Mouse (Mus musculus) hindbrain, embryonic 11.5 days (tissue): ENCODE data around the gene En2. TPM values are rescaled to one million over a fixed set of nuclear protein-coding genes. Genes with fewer than 3 reads are reported as not detected.

Source experiments
- ATAC-seq: fragments of 200-750 bp; cut with Nextera tagmentation; 2 replicates; pipeline ENCODE4 v1.8.0; 2017; ENCODE audit warnings: mild to moderate bottlenecking, moderate TSS enrichment, moderate library complexity; ENCODE audit not compliant: low FRiP score
- DNase-seq: peaks from one replicate; pipeline ENCODE4 v3.0.0-alpha.2; 2015; ENCODE audit warnings: low spot score
- H3K27ac ChIP-seq: fragments of 300-500 bp; sonication (generic); 2 replicates; pipeline ENCODE4 v1.5.1; 2014; ENCODE audit warnings: mild to moderate bottlenecking, low read depth, low read length
- H3K27me3 ChIP-seq: fragments of 300-500 bp; sonication (generic); 2 replicates; pipeline ENCODE4 v1.6.1; 2014; ENCODE audit warnings: mild to moderate bottlenecking, low read length, moderate library complexity, mixed read lengths; ENCODE audit not compliant: control insufficient read depth, insufficient read depth
- H3K36me3 ChIP-seq: fragments of 300-500 bp; sonication (generic); 2 replicates; pipeline ENCODE4 v1.6.1; 2014; ENCODE audit warnings: mild to moderate bottlenecking, low read length, moderate library complexity, mixed read lengths; ENCODE audit not compliant: control insufficient read depth, insufficient read depth
- H3K4me1 ChIP-seq: fragments of 300-500 bp; sonication (generic); replicated peaks from 2 replicates; pipeline ENCODE4 v1.6.1; 2014; ENCODE audit warnings: low read length, mixed read lengths; ENCODE audit not compliant: control insufficient read depth, insufficient read depth
- H3K4me2 ChIP-seq: fragments of 300-500 bp; sonication (generic); replicated peaks from 2 replicates; pipeline ENCODE4 v1.6.1; 2014; ENCODE audit warnings: mild to moderate bottlenecking, low read depth, low read length
- H3K4me3 ChIP-seq: fragments of 300-500 bp; sonication (generic); 2 replicates; pipeline ENCODE4 v1.5.1; 2014; ENCODE audit warnings: low read depth, low read length
- H3K9ac ChIP-seq: fragments of 300-500 bp; sonication (generic); 2 replicates; pipeline ENCODE4 v1.6.1; 2014; ENCODE audit warnings: low read depth, low read length
- H3K9me3 ChIP-seq: fragments of 300-500 bp; sonication (generic); 2 replicates; pipeline ENCODE4 v1.6.1; 2016; ENCODE audit warnings: low read length; ENCODE audit not compliant: control insufficient read depth
- WGBS: fragments of 180-500 bp; shearing (Covaris S2); extraction: QIAGEN DNeasy Blood & Tissue Kit; methylation state at CpG from one replicate; pipeline ENCODE4 v1.1.7; 2014; 5-methylcytosine and 5-hydroxymethylcytosine counted together
- polyA plus RNA-seq: library from polyadenylated mRNA; unstranded; fragments of >200 nt; fragmentation: Nextera tagmentation; extraction: Ambion mirVana; gene quantifications from 2 replicates; pipeline ENCODE4 v1.2.1, GENCODE M21; 2014

En2 gene
- polyA plus RNA-seq, 1 experiment from 2014 or later: 1.1 TPM

DNA sequence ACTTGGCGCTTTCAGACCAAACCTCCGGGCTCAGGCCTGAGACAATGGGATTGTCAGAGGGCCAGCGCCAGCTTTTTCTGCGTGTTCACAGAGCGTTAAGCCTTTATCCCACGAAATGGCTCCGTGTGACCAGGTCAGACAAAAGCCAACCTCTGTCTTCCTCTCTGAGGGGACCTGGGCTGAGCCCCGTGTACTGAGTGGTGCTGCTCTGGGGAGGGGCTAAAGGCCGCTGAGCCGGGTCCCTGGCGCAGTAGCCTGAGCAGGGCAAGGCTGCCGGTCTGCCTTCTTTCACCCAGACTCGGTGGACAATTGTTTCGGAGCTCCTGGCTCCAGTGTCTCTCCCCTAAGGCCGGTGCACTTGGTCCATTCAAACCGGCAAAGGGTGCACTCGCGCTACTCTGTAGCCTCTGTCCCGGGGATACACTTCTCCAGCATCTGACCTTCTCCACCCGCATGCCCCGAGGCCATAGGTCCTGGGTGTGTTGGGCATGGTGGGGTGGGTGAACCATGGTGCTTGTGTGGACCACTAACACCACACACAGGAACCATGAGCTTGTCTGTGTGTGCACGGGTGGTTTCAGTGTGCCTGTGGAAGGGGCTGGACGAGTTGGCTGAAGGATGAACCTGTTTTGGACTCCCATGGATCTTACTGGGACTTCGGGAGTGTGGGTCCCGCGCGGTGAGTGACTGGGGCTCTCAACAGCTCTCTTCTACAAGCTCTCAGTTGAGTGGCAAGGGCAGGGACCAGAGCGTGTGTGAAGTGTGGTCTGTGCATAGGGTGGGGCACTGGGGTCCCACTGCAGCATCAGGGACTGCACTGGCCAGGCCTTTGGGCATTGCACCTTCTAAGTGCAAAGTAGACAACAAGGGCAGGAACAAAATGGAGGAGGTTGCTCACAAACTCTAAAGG, 40.9 kb upstream of the En2 start:
- H3K4me3 ChIP-seq: peak overlapping the region; percentile 19
- H3K27me3 ChIP-seq: peaks cover 66% of the 10 kb centered on the region
- no peaks in the 10 kb centered on the region for H3K9me3 ChIP-seq
- 3% methylated on average over 28 of the region's 28 CpGs for WGBS
- peak overlapping the region; percentile 37 for H3K4me2 ChIP-seq
- DNase-seq (peak; percentile 67), ATAC-seq (peak; percentile 68)
- peaks cover 4% of the 10 kb centered on the region; the same call in 1 of the 2 replicates for H3K4me1 ChIP-seq
- peak overlapping the region; percentile 49; the same call in 1 of the 2 replicates for H3K9ac ChIP-seq
- no peaks in the 10 kb centered on the region for H3K36me3 ChIP-seq
- peak overlapping the region; percentile 39 for H3K27ac ChIP-seq

- Histone ChIP-seq H3K4me2 (no peak overlapping the region), H3K27me3 (peaks cover 40% of the 10 kb centered on the region), H3K4me1 (peaks cover 2% of the 10 kb centered on the region; the same call in 1 of the 2 replicates), H3K27ac (no peak overlapping the region), H3K36me3 (no peaks in the 10 kb centered on the region), H3K4me3 (no peak overlapping the region), H3K9me3 (no peaks in the 10 kb centered on the region), H3K9ac (no peak overlapping the region)
- WGBS: 55% methylated on average over 1 of the region's 1 CpGs
- DNase-seq (no peak), ATAC-seq (no peak)
Measured at GRCm38 (mm10) chr5:28128851-28129250, 36.6 kb upstream of the En2 start.

GRCm38 (mm10) chr5:28132231-28132630, 33.3 kb upstream of the En2 start:
- WGBS: 75% methylated on average over 5 of the region's 5 CpGs
- H3K9ac ChIP-seq: no peak overlapping the region
- peaks cover 16% of the 10 kb centered on the region; the same call in 1 of the 2 replicates for H3K27me3 ChIP-seq

DNA sequence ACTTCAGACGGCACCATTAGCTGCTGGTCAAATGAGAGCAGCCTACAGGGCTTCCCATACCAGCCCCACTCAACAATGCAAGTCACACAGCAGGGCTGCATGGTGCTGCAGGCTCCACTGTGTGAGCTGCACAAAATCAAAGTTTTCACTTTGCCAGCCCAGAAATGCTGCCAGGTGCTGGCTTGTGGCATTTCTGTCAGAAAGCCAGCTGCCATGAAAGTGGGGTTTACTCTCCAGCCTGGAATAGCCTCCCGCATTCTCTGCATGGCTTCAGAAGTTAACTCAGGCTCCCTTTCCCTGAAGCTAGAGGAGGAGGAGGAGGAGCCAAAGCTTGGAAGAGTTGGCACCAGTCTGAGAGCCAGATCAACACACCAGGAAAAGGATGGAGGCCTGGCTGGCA, 29.1 kb upstream of the En2 start:
- Histone ChIP-seq H3K9me3 (no peaks in the 10 kb centered on the region), H3K4me3 (no peak overlapping the region), H3K36me3 (no peaks in the 10 kb centered on the region), H3K9ac (no peak overlapping the region), H3K4me1 (no peaks in the 10 kb centered on the region), H3K27ac (no peak overlapping the region), H3K4me2 (no peak overlapping the region), H3K27me3 (peaks cover 6% of the 10 kb centered on the region; the same call in 1 of the 2 replicates)
- DNase-seq (no peak), ATAC-seq (no peak)
- 43% methylated on average over 2 of the region's 2 CpGs for WGBS

More at GRCm38 (mm10) chr5:28132231-28132630, 33.3 kb upstream of the En2 start:
- Histone ChIP-seq H3K4me2 (no peak overlapping the region), H3K9me3 (no peaks in the 10 kb centered on the region), H3K36me3 (no peaks in the 10 kb centered on the region), H3K4me3 (no peak overlapping the region), H3K4me1 (no peaks in the 10 kb centered on the region), H3K27ac (no peak overlapping the region)
- no peak for DNase-seq
- ATAC-seq: no peak

- Histone ChIP-seq H3K27me3 (no peaks in the 10 kb centered on the region), H3K9me3 (no peaks in the 10 kb centered on the region), H3K4me2 (no peak overlapping the region), H3K4me1 (no peaks in the 10 kb centered on the region), H3K9ac (no peak overlapping the region), H3K36me3 (no peaks in the 10 kb centered on the region), H3K27ac (no peak overlapping the region), H3K4me3 (no peak overlapping the region)
- ATAC-seq: no peak
- no peak for DNase-seq
Measured at GRCm38 (mm10) chr5:28144555-28144954, 20.9 kb upstream of the En2 start.

- H3K9ac ChIP-seq: no peak overlapping the region
- WGBS: 87% methylated on average over 8 of the region's 8 CpGs
- H3K27me3 ChIP-seq: no peaks in the 10 kb centered on the region
- no peaks in the 10 kb centered on the region for H3K9me3 ChIP-seq
- no peak for DNase-seq
- H3K4me1 ChIP-seq: no peaks in the 10 kb centered on the region
- no peak for ATAC-seq
- no peak overlapping the region for H3K4me2 ChIP-seq
- H3K4me3 ChIP-seq: no peak overlapping the region
- H3K27ac ChIP-seq: no peak overlapping the region
- no peaks in the 10 kb centered on the region for H3K36me3 ChIP-seq
Measured at GRCm38 (mm10) chr5:28146018-28146417, 19.5 kb upstream of the En2 start.

GRCm38 (mm10) chr5:28148473-28148872, 17.0 kb upstream of the En2 start:
- DNase-seq: no peak
- WGBS: 27% methylated on average over 3 of the region's 3 CpGs
- Histone ChIP-seq H3K27me3 (0 out of 2 replicates have a peak, but pooled peaks cover 2% of the 10 kb centered on the region), H3K27ac (no peak overlapping the region), H3K4me2 (no peak overlapping the region), H3K36me3 (no peaks in the 10 kb centered on the region), H3K9ac (no peak overlapping the region), H3K4me1 (no peaks in the 10 kb centered on the region), H3K9me3 (no peaks in the 10 kb centered on the region), H3K4me3 (no peak overlapping the region)
- ATAC-seq: no peak

DNA sequence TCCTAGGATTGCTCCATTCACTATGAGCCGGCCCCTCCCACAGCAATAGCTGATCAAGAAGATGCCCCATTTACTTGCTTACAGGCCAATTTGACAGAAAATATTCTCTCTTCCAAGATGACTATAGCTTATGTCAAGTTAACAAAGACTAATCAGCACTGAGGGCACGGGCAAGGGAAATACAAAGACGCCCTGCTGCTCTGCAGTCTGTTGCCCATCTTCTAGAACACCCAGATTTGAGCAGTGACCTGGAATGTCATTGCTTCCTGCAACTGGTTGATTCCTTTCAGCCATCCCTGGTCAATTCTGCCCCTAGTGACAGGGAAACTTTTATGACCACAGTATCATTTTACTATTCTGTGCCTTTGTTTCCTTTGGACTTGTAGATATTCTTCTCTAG, 16.1 kb upstream of the En2 start:
- 62% methylated on average over 3 of the region's 3 CpGs for WGBS

More for the DNA sequence above, 16.1 kb upstream of the En2 start:
- no peak overlapping the region for H3K9ac ChIP-seq
- no peaks in the 10 kb centered on the region for H3K4me1 ChIP-seq
- H3K9me3 ChIP-seq: no peaks in the 10 kb centered on the region
- no peak overlapping the region for H3K4me3 ChIP-seq
- H3K36me3 ChIP-seq: no peaks in the 10 kb centered on the region
- ATAC-seq (no peak), DNase-seq (no peak)
- H3K27ac ChIP-seq: no peak overlapping the region
- no peak overlapping the region for H3K4me2 ChIP-seq
- H3K27me3 ChIP-seq: 0 out of 2 replicates have a peak, but pooled peaks cover 4% of the 10 kb centered on the region
